Mouse (Mus musculus) heart, embryonic 10.5 days (tissue): ENCODE results near the gene Smg5. TPM values are rescaled to one million over a fixed set of nuclear protein-coding genes. Genes with fewer than 3 reads are reported as not detected.
"Not testable (repeated sequence)": the region's sequence is repeated elsewhere in the genome, so short reads cannot be mapped to it uniquely, and the experiment has no call there.

Experiments
- DNase-seq: peaks from one replicate; pipeline ENCODE4 v3.0.0-alpha.2; 2017; ENCODE audit warnings: low spot score
- H3K27ac ChIP-seq: fragments of 300-500 bp; sonication (generic); 2 replicates; pipeline ENCODE4 v1.5.1; 2016; ENCODE audit warnings: mild to moderate bottlenecking
- H3K27me3 ChIP-seq: fragments of 300-500 bp; sonication (generic); 2 replicates; pipeline ENCODE4 v1.6.1; 2016; ENCODE audit warnings: mild to moderate bottlenecking; ENCODE audit not compliant: poor library complexity, insufficient read depth, severe bottlenecking
- H3K36me3 ChIP-seq: fragments of 300-500 bp; sonication (generic); 2 replicates; pipeline ENCODE4 v1.6.1; 2016; ENCODE audit warnings: mild to moderate bottlenecking, moderate library complexity
- H3K4me1 ChIP-seq: fragments of 300-500 bp; sonication (generic); 2 replicates; pipeline ENCODE4 v1.6.1; 2016; ENCODE audit warnings: mild to moderate bottlenecking
- H3K4me3 ChIP-seq: fragments of 300-500 bp; sonication (generic); 2 replicates; pipeline ENCODE4 v1.5.1; 2016; ENCODE audit warnings: mild to moderate bottlenecking, moderate library complexity
- H3K9me3 ChIP-seq: fragments of 300-500 bp; sonication (generic); 2 replicates; pipeline ENCODE4 v1.6.1; 2016; ENCODE audit warnings: mild to moderate bottlenecking, moderate library complexity
- WGBS: fragments of 180-500 bp; shearing (Covaris S2); methylation state at CpG from one replicate; pipeline ENCODE4 v1.1.7; 2016; 5-methylcytosine and 5-hydroxymethylcytosine counted together
- polyA plus RNA-seq: library from polyadenylated mRNA; unstranded; fragments of >200 nt; fragmentation: Nextera tagmentation; extraction: Ambion mirVana; gene quantifications from 2 replicates; pipeline ENCODE4 v1.2.1, GENCODE M21; 2016

Smg5 gene
- polyA plus RNA-seq, 1 experiment from 2014 or later = 64.5 TPM

DNA sequence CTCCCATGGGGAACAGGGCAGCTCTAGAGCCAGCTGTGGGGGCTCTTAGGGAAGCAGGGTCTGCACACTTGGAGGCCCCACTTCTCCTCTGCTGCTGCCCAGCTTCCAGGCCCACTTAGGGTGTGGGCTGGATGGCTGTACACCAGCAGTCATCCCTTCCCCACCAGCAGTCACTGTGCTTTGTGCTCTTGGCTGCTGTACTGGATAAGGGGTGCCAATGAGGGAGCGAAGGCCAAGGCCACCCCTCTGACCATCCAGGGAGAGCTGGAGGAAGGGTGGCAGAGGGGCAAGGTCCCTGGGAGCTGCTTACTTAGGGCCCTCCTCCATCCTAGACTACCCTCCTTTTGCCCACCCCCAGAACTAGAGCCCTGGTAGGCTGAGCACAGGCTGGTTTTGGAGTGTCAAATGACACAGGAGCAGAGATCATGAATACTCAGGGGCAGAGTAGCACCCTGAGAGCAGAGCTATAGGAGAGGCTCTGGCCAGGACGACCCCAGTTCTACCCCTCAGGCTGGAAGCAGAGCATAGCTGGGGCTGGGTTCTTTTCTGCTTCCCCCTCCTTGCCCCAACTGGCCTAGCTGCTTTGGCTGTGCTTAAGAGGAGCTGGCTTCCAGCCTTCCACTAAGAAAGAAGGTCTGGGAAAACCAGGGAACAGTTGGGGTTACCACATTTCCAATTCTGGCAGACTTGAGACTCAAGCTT lies 25.7 kb downstream of the Smg5 start:
- no peak overlapping the region for H3K4me3 ChIP-seq
- H3K27ac ChIP-seq = no peak overlapping the region; the same call in none of the 2 replicates
- WGBS = 85% methylated on average over 2 of the region's 2 CpGs
- peak; percentile 68 for DNase-seq
- H3K36me3 ChIP-seq = peaks cover 62% of the 10 kb centered on the region
- H3K27me3 ChIP-seq = peaks cover 22% of the 10 kb centered on the region
- H3K4me1 ChIP-seq = peaks cover 66% of the 10 kb centered on the region
- no peaks in the 10 kb centered on the region for H3K9me3 ChIP-seq

DNA sequence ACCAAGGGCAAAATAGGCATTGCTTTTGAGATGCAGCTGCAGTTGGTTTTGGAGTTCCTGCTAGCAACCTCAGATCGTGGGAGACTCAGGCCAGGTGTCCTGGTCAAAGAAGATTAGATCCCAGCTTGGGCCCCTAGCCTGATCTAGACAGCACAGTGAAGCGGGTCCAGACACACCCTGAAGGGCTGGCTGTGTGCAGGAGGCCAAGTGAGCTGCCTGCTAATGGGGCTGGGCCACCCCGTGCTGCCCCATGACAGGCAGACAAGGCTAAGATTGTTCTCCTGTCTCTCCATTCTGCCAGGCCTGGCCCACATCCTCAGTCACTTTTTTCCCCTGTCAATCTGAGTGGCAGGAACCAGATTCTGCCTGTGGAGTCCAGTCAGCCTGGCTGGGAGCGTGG lies 27.6 kb downstream of the Smg5 start:
- H3K27ac ChIP-seq = peak overlapping the region; percentile 63; the same call in 1 of the 2 replicates
- peaks cover 44% of the 10 kb centered on the region for H3K36me3 ChIP-seq
- peaks cover 34% of the 10 kb centered on the region for H3K27me3 ChIP-seq
- WGBS = 50% methylated on average over 4 of the region's 4 CpGs
- DNase-seq = peak; percentile 88
- H3K4me3 ChIP-seq = peak overlapping the region; percentile 40; the same call in 1 of the 2 replicates
- H3K4me1 ChIP-seq = peaks cover 69% of the 10 kb centered on the region
- no peaks in the 10 kb centered on the region for H3K9me3 ChIP-seq

DNA sequence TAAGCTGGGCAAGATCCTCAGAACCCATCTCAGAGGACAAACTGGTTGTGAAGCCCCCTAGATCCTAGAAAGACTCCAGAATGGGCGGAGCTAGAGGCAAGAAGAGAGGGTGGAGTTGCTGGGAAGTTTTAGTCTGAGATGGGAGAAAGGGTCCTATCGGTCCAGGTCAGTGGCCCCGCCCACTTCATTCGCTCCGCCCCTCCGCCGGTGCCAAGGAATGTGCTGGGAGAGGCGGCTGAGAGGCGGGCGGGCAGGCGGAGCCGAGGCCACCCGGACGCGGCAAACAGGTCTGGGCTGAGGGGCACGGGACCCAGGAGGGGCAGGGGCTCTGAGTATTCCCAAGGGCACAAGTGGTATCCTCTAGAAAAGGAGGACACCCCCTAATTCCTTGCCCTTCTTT lies 28.3 kb downstream of the Smg5 start, which contains the start of gene Paqr6:
Gene Paqr6 (plus strand): TSS at position 248 of the 400 bp plus-strand sequence.
- no peaks in the 10 kb centered on the region for H3K9me3 ChIP-seq
- H3K27ac ChIP-seq = peak within 1 kb of the TSS; percentile 63
- DNase-seq = peak; percentile 91
- H3K4me3 ChIP-seq = peak within 1 kb of the TSS; percentile 40
- H3K36me3 ChIP-seq = peaks cover 38% of the 10 kb centered on the region
- peaks cover 37% of the 10 kb centered on the region for H3K27me3 ChIP-seq
- under 1% methylated on average over 16 of the region's 16 CpGs for WGBS
- peaks cover 63% of the 10 kb centered on the region for H3K4me1 ChIP-seq

DNA sequence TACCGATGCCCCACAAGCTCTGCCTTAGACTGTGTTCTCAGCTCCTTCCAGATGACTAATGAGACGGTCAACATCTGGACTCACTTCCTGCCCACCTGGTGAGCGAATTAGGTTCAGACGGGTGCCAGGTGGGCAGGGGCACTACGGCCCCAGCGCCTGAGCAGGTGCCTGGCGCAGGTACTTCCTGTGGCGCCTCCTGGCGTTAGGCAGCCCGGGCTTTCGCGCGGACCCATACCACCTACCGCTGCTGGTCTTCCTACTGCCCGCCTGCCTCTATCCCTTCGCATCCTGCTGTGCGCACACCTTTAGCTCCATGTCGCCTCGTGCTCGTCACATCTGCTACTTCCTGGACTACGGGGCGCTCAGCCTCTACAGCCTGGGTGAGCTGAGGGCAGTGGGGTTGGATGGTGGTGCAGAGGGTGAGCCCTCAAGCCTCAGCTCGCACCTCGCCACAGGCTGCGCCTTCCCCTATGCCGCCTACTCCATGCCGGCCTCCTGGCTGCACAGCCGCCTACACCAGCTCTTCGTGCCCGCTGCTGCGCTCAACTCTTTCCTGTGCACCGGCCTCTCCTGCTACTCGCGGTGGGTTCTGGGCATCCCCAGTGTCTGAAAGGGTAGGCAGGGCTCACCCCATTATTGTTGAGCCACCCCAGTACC lies 29.8 kb downstream of the Smg5 start:
- 29% methylated on average over 34 of the region's 34 CpGs for WGBS
- H3K27me3 ChIP-seq = peaks cover 37% of the 10 kb centered on the region
- H3K27ac ChIP-seq = no peak overlapping the region
- no peak overlapping the region for H3K4me3 ChIP-seq
- DNase-seq = peak; percentile 72
- peaks cover 8% of the 10 kb centered on the region; the same call in 1 of the 2 replicates for H3K9me3 ChIP-seq
- H3K36me3 ChIP-seq = peaks cover 23% of the 10 kb centered on the region
- peaks cover 49% of the 10 kb centered on the region for H3K4me1 ChIP-seq

DNA sequence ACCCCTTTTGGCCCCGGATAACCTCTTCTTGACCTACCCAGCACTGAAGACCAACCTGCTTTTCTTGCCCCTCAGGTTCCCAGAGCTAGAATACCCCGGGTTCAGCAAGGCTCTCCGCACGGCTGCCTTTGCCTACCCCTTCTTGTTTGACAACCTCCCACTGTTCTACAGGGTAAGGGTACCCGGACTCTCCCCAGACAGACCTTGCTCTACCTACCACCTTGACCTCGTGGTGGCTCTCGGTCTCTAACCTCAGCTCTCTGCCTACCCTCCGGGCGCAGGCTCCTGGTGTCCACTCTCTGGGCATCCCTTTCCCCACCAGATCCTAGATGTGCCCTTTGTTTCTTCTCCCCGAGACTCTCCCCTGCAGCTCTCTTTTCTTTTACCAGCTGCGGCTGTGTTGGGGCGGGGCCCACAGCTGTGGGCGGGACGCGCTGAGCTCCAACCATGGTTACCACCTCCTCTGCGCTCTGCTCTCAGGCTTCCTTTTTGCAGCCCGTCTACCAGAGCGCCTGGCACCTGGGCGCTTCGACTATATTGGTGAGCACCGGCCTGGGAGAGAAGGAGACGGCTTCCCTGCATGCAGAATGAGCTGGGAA lies 30.9 kb downstream of the Smg5 start:
- peaks cover 37% of the 10 kb centered on the region for H3K27me3 ChIP-seq
- H3K36me3 ChIP-seq = peaks cover 12% of the 10 kb centered on the region
- peak overlapping the region; percentile 34 for H3K4me3 ChIP-seq
- not testable (repeated sequence) for H3K9me3 ChIP-seq, H3K27ac ChIP-seq
- H3K4me1 ChIP-seq = peaks cover 39% of the 10 kb centered on the region
- peak; percentile 72 for DNase-seq
- WGBS = 6% methylated on average over 21 of the region's 22 CpGs

DNA sequence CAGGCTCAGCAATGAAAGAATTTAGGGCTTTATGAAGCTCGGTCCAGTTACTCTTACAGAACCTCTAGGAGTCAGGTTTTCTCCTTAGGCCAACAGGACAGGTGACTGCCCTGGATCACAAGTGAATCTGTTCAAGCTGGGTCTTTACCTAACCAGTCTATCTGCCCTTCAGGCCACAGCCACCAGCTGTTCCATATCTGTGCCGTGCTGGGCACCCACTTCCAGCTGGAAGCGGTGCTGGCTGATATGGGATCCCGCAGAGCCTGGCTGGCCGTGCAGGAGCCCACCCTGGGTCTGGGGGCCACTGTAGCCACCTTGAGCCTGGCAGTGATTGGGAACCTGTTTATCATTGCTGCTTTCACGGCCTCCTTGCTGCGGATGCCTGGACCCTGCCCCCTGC lies 31.5 kb downstream of the Smg5 start:
- not testable (repeated sequence) for H3K9me3 ChIP-seq, H3K36me3 ChIP-seq, DNase-seq, H3K4me3 ChIP-seq, H3K27ac ChIP-seq
- peaks cover 37% of the 10 kb centered on the region for H3K27me3 ChIP-seq
- 54% methylated on average over 4 of the region's 7 CpGs for WGBS
- peaks cover 33% of the 10 kb centered on the region for H3K4me1 ChIP-seq

DNA sequence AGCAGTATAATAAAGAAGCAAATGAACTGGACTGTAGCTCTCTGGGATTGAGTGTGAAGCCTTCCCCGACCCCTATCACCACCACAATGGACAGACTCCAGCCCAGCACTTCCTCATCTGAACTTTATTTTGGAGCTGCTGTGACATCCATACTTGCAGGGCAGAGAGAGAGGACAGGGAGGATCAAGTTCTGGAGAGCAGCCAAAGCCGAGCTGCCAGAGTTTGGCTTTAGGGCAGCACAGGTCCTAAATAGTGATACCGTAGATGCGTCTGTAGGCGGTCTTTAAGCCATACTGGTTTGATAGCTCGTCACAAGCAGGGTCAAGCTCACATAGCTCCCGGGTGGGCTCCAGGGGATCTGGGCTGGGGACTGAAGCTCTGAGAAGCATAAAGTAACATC lies 32.5 kb downstream of the Smg5 start:
- Histone ChIP-seq H3K27me3 (peaks cover 37% of the 10 kb centered on the region), H3K4me1 (peaks cover 23% of the 10 kb centered on the region)
- not testable (repeated sequence) for DNase-seq, H3K36me3 ChIP-seq, H3K4me3 ChIP-seq, H3K9me3 ChIP-seq, H3K27ac ChIP-seq
- 76% methylated on average over 7 of the region's 7 CpGs for WGBS

DNA sequence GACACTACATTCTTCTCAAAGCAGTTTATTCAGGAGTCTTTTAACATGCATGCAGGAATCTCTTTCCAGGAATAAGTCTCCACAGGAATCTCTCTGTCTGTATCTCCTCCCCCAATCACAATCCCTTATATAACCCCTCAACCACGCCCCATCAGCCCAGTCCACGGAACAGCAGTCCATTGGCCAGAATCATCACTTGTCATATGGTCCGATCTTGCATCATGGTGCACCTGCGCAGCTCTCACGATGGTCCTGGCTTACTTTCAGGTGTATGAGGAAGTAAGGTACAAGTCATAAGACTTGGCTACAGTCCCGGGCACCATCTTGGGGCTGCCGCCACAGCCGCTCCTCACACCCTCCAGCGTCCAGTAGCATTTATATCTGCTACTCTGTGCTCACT lies 36.6 kb downstream of the Smg5 start, which contains the start of gene Bglap3:
Gene Bglap3 (minus strand): TSS at position 101 of the 400 bp plus-strand sequence.
- not testable (repeated sequence) for H3K27ac ChIP-seq, H3K27me3 ChIP-seq, H3K36me3 ChIP-seq, DNase-seq, H3K9me3 ChIP-seq, H3K4me1 ChIP-seq, H3K4me3 ChIP-seq
- WGBS = 91% methylated on average over 9 of the region's 9 CpGs

DNA sequence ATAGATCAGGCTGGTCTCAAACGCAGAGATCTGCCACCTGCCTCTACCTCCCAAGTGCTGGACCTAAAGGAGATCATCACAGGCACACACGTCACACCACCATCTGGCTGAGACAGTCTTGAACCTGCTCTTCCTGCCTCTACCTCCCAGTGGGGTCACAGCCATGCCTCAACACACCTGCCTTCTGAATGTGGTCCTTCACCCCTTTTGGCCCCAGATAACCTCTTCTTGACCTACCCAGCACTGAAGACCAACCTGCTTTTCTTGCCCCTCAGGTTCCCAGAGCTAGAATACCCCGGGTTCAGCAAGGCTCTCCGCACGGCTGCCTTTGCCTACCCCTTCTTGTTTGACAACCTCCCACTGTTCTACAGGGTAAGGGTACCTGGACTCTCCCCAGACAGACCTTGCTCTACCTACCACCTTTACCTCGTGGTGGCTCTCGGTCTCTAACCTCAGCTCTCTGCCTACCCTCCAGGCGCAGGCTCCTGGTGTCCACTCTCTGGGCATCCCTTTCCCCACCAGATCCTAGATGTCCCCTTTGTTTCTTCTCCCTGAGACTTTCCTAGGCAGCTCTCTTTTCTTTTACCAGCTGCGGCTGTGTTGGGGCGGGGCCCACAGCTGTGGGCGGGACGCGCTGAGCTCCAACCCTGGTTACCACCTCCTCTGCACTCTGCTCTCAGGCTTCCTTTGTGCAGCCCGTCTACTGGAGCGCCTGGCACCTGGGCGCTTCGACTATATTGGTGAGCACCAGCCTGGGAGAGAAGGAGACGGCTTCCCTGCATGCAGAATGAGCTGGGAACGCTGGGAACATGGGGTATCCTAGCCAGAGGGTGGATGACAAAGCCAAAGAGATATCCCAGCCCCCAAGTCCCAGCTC lies 39.9 kb downstream of the Smg5 start:
- peak overlapping the region; percentile 37 for H3K4me3 ChIP-seq
- 13% methylated on average over 19 of the region's 19 CpGs for WGBS
- DNase-seq = peak; percentile 81

DNA sequence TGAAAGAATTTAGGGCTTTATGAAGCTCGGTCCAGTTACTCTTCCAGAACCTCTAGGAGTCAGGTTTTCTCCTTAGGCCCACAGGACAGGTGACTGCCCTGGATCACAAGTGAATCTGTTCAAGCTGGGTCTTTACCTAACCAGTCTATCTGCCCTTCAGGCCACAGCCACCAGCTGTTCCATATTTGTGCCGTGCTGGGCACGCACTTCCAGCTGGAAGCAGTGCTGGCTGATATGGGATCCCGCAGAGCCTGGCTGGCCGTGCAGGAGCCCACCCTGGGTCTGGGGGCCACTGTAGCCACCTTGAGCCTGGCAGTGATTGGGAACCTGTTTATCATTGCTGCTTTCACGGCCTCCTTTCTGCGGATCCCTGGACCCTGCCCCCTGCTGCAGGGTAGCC lies 40.6 kb downstream of the Smg5 start:
- H3K27me3 ChIP-seq, H3K27ac ChIP-seq, H3K4me1 ChIP-seq, H3K4me3 ChIP-seq, H3K9me3 ChIP-seq, DNase-seq, H3K36me3 ChIP-seq: not testable (repeated sequence)
- WGBS = 26% methylated on average over 6 of the region's 7 CpGs

More for the DNA sequence above, 39.9 kb downstream of the Smg5 start:
- H3K27ac ChIP-seq, H3K9me3 ChIP-seq, H3K36me3 ChIP-seq, H3K4me1 ChIP-seq, H3K27me3 ChIP-seq: not testable (repeated sequence)

DNA sequence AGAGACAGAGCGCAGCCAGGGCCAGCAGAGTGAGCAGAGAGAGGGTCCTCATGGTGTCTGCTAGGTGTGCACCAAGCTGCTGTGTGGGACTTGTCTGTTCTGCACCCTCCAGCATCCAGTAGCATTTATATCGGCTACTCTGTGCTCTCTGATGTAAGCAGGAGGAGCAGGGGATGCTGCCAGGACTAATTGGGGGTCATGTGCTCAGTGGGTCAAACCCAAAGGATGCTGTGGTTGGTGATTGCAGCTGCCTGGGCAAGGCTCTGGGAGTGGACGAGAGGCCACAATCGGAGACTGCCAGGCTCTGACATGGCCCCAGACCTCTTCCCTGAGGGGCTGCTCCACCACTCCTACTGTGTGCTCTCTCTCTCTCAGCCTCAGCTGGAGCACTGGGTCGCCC lies 42.5 kb downstream of the Smg5 start, which contains the start of gene Bglap2:
Gene Bglap2 (minus strand): TSS at position 101 of the 400 bp plus-strand sequence.
- WGBS = 79% methylated on average over 5 of the region's 5 CpGs
- H3K4me3 ChIP-seq, DNase-seq, H3K36me3 ChIP-seq, H3K27me3 ChIP-seq, H3K27ac ChIP-seq, H3K9me3 ChIP-seq: not testable (repeated sequence)
- H3K4me1 ChIP-seq = peaks cover 11% of the 10 kb centered on the region
